Mouse (Mus musculus) left cerebral cortex, adult 8-10 months (tissue): ENCODE results near the gene Gm20792. TPM values are rescaled to one million over a fixed set of nuclear protein-coding genes. Genes with fewer than 3 reads are reported as not detected.
"Not testable (repeated sequence)": the region's sequence is repeated elsewhere in the genome, so short reads cannot be mapped to it uniquely, and the experiment has no call there.

Experiments used
- DNase-seq, 2 experiments: peaks; one replicate each; pipeline ENCODE4 v3.0.0; 2022; ENCODE audit warnings: low spot score in 2 of 2
- total RNA-seq, 4 experiments: library from RNA; stranded (reverse); gene quantifications; 2 replicates each; pipeline ENCODE4 v1.2.4; 2022

Gene Gm20792
- total RNA-seq: not detected

DNA sequence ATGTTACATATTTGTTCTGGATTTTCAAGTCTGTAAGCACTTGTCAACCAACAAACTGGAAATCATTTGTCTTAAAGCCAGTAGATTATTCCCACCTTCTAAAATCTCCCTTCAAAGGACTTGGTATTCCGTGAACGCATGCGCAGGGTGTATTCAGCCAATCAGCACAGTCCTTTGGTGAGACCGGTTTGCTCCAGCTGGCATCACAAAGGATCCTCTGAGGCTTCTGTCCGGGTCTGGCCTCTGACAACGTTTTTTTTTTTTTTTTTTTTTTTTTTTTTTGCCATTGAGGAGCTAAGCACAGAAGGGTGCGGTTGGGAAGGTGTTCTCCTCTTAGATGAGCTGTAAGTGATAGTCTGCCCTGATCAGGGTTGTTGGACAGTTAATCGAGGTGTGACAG, at the start of gene Gm20792:
Gene Gm20792, plus strand, starts transcription at position 301 of the 400 bp plus-strand sequence.
- DNase-seq: not testable (repeated sequence)
